Mouse (Mus musculus) kidney, adult 2 months (tissue): Measurements from ENCODE around the gene Serpine2. TPM values are rescaled to one million over a fixed set of nuclear protein-coding genes. Genes with fewer than 3 reads are reported as not detected.

Experiments
- DNase-seq: peaks from one replicate; pipeline ENCODE4 v3.0.0; 2021
- H3K27ac ChIP-seq: fragments of 200-500 bp; 2 replicates; pipeline ENCODE4 v1.5.1; 2012; ENCODE audit warnings: low read depth, low read length, control low read depth, inconsistent platforms; ENCODE audit not compliant: insufficient read depth
- H3K27me3 ChIP-seq: fragments of 200-500 bp; replicated peaks from 2 replicates; pipeline ENCODE4 v1.6.1; 2012; ENCODE audit warnings: mild to moderate bottlenecking, moderate library complexity, low read length, inconsistent platforms; ENCODE audit not compliant: control insufficient read depth, insufficient read depth
- H3K36me3 ChIP-seq: fragments of 200-500 bp; 2 replicates; pipeline ENCODE4 v1.6.1; 2012; ENCODE audit warnings: mild to moderate bottlenecking, moderate library complexity, low read length, inconsistent platforms; ENCODE audit not compliant: control insufficient read depth, insufficient read depth
- H3K4me1 ChIP-seq: fragments of 200-500 bp; 2 replicates; pipeline ENCODE4 v1.6.1; 2011; ENCODE audit warnings: low read length; ENCODE audit not compliant: control insufficient read depth, insufficient read depth
- H3K4me3 ChIP-seq: fragments of 200-500 bp; 2 replicates; pipeline ENCODE4 v1.5.1; 2011; ENCODE audit warnings: mild to moderate bottlenecking, low read depth, low read length, control low read depth; ENCODE audit not compliant: insufficient read depth
- CTCF ChIP-seq: fragments of 200-500 bp; conservative IDR thresholded peaks from 2 replicates; pipeline ENCODE4 v1.5.1; 2011; ENCODE audit warnings: low read depth, mild to moderate bottlenecking, control low read depth, low read length, moderate library complexity, mixed read lengths; ENCODE audit not compliant: insufficient read depth, insufficient read length
- POLR2A ChIP-seq: fragments of 200-500 bp; IDR thresholded peaks from one replicate; pipeline ENCODE4 v1.6.1; 2011; ENCODE audit warnings: low read depth, low read length, control low read depth
- WGBS: fragments of 180-500 bp; shearing (Covaris S2); methylation state at CpG from one replicate; pipeline ENCODE4 v1.1.7; 2018; 5-methylcytosine and 5-hydroxymethylcytosine counted together
- polyA plus RNA-seq: library from polyadenylated mRNA; depleted of rRNA; stranded (reverse); fragments of >200 nt; gene quantifications from 2 replicates; pipeline ENCODE4 v1.2.3, GENCODE M21; 2012

The Serpine2 gene
- polyA plus RNA-seq, 1 experiment, result 27.2 TPM

DNA sequence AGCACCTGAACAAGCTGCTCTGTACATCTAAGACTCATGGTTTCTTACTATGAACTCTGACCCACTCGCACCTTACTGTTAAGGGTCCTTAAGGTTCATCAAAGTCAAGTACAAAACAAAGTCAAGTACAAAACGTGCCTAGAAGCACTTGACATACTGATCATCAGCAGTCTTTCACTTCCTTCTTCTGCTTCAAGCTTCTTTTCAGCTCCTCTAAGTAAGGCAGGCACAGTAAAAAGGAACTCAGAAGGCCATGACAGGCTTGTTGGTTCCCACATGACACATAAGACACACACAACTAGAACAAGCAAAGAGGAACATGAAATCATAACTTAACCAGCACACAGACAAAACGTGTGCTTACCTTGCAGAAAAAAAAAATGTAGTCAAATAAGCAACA lies 12.3 kb downstream of the Serpine2 start:
- no peaks in the 10 kb centered on the region for H3K36me3 ChIP-seq
- H3K4me1 ChIP-seq, result peaks cover 5% of the 10 kb centered on the region; the same call in 1 of the 2 replicates
- 77% methylated on average over 3 of the region's 3 CpGs for WGBS
- no peak for DNase-seq
- TF ChIP-seq POLR2A, result no peak
- no peak for TF ChIP-seq CTCF
- no peak overlapping the region for H3K27ac ChIP-seq
- no peak overlapping the region for H3K4me3 ChIP-seq
- H3K27me3 ChIP-seq, result no peaks in the 10 kb centered on the region

GRCm38 (mm10) chr1:79846891-79847290 lies 14.1 kb downstream of the Serpine2 start:
- TF ChIP-seq CTCF (no peak), POLR2A (no peak)
- DNase-seq, result no peak
- Histone ChIP-seq H3K4me3 (no peak overlapping the region), H3K27me3 (no peaks in the 10 kb centered on the region; the same call in 1 of the 2 replicates), H3K27ac (no peak overlapping the region), H3K4me1 (peaks cover 5% of the 10 kb centered on the region; the same call in 1 of the 2 replicates), H3K36me3 (no peaks in the 10 kb centered on the region)
- WGBS, result 72% methylated on average over 2 of the region's 2 CpGs

DNA sequence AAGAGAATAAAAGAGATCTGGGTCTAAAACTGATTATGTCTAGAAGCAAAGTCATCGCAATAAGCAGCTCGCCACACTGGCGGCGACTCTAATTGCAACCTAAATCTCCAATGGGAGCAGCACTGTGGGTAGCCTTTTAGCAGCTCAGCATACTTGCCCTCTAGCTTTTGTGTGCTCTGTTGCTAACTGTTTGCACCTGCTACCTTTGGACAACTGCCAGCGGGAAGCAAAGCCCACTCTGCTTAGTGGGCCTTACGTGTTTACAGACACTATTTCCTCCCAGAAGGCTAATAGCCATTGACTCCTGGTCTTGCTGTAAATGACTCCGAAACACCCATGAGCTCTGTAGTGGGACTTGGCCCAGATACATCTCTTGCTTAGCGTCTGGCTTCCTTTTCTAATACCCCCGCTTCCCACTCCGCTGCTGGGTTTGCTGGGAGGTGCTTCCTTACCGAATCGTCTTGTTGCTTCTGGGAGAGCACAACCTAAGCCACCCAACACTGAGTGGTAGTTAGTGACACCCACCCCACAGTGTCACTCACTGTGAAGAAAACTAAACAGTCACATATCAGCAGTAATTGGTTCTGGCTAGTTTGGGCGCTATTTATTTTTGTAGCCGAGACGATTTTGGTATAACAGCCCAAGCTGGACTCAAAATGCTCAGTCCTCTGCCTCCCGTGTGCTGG lies 28.1 kb downstream of the Serpine2 start:
- Histone ChIP-seq H3K36me3 (no peaks in the 10 kb centered on the region), H3K27me3 (no peaks in the 10 kb centered on the region), H3K4me1 (no peaks in the 10 kb centered on the region), H3K27ac (no peak overlapping the region), H3K4me3 (no peak overlapping the region)
- 79% methylated on average over 16 of the region's 16 CpGs for WGBS
- TF ChIP-seq CTCF, result no peak
- no peak for TF ChIP-seq POLR2A
- DNase-seq, result no peak

GRCm38 (mm10) chr1:79823951-79824633 lies 36.9 kb downstream of the Serpine2 start:
- Histone ChIP-seq H3K27me3 (no peaks in the 10 kb centered on the region), H3K27ac (peak overlapping the region; percentile 84)
- WGBS, result 28% methylated on average over 14 of the region's 14 CpGs

GRCm38 (mm10) chr1:79822806-79823525 lies 38.0 kb downstream of the Serpine2 start:
- Histone ChIP-seq H3K27me3 (no peaks in the 10 kb centered on the region), H3K36me3 (no peaks in the 10 kb centered on the region), H3K4me3 (no peak overlapping the region), H3K4me1 (no peaks in the 10 kb centered on the region), H3K27ac (no peak overlapping the region)
- TF ChIP-seq POLR2A, result no peak
- no peak for TF ChIP-seq CTCF
- DNase-seq, result peak; percentile 71
- WGBS, result 31% methylated on average over 13 of the region's 13 CpGs

More at GRCm38 (mm10) chr1:79823951-79824633, 36.9 kb downstream of the Serpine2 start:
- TF ChIP-seq CTCF (no peak), POLR2A (no peak)
- peak; percentile 22 for DNase-seq
- Histone ChIP-seq H3K4me1 (no peaks in the 10 kb centered on the region), H3K36me3 (no peaks in the 10 kb centered on the region), H3K4me3 (peak overlapping the region; percentile 55)

DNA sequence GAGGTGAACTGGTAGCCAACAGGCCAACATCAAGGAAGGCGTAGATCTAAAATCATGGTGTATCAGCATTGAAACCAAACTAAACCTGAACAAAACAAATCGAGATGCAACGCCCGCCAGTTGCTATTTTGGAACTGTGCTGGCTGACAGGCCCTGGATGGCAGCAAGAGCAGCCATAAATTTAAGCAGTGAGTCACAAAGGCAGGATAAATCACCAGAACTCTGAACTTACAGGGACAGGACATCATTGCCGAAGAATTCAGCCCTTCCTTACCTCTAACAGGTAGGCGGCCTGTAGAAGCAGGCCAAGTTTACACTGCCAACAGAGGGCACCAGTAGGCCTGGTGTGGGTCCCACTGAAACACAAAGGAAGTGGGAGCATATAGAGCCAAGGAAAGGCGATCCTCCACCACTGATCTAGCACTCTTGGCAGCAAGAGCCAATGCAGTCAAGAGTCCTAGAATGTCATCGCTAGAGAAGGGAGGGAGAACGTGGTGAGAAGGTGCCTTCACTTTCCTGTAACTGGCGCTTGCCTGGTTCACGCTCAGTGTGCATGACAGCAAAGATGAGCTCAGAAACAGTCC lies 41.6 kb downstream of the Serpine2 start:
- no peaks in the 10 kb centered on the region for H3K4me1 ChIP-seq
- DNase-seq, result no peak
- no peak overlapping the region for H3K4me3 ChIP-seq
- TF ChIP-seq CTCF (no peak), POLR2A (no peak)
- H3K36me3 ChIP-seq, result no peaks in the 10 kb centered on the region
- WGBS, result 89% methylated on average over 11 of the region's 11 CpGs
- no peaks in the 10 kb centered on the region for H3K27me3 ChIP-seq
- H3K27ac ChIP-seq, result no peak overlapping the region

GRCm38 (mm10) chr1:79815446-79815845 lies 45.5 kb downstream of the Serpine2 start:
- WGBS, result 76% methylated on average over 3 of the region's 3 CpGs
- peak; percentile 37 for DNase-seq
- Histone ChIP-seq H3K36me3 (no peaks in the 10 kb centered on the region), H3K4me1 (no peaks in the 10 kb centered on the region), H3K27ac (no peak overlapping the region), H3K4me3 (no peak overlapping the region), H3K27me3 (no peaks in the 10 kb centered on the region)
- no peak for TF ChIP-seq POLR2A
- no peak for TF ChIP-seq CTCF
